Mouse (Mus musculus): Measurements from ENCODE around the gene Fkrp.

DNA sequence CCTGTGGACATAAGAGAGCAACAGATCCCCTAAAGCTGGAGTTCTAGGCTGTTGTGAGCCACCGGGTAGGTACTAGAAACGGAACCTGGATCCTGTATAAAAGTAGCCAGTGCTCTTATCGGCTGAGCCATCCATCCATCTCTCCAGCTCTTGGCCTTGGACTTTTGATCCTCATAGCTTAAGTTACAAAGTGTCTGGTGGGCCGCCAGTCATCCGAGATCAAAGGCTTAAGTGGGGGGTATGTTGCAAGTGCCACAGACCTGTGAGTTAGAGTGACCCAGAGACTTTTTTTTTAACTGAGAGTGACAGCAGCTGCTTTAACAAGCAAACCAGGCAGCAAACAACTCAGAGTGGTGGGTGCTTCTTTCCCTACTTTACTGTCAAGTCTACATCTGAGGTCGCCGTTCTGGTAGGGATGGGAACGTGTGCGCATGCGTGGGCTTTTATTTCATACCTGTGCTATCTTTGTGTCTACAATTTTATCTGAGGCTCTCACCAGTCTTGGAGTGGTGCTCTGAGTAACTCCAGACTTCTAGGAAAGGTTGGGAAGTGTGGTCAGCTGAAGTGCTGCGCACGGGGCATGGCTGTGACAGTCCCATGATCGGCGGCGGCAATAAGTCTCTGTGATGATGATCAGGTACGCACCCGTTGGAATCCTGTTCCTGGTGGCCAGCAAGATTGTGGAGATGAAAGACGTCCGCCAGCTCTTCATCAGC, 23.4 kb downstream of the Fkrp start:
- TF ChIP-seq GATA1 (IDR thresholded peaks at IDR 0.05; ENCODE audit: borderline replicate concordance, low read length) (no peak), FLI1 (IDR thresholded peaks at IDR 0.05; ENCODE audit: low read length) (no peak)
